Mouse (Mus musculus) hindbrain, postnatal 0 days (tissue): Measurements from ENCODE around the gene Cct7. TPM values are rescaled to one million over a fixed set of nuclear protein-coding genes. Genes with fewer than 3 reads are reported as not detected.

ENCODE experiments used
- ATAC-seq: fragments of 200-750 bp; cut with Nextera tagmentation; 2 replicates; pipeline ENCODE4 v1.8.0; 2017; ENCODE audit warnings: mild to moderate bottlenecking, moderate TSS enrichment, moderate library complexity
- DNase-seq: peaks from one replicate; pipeline ENCODE4 v3.0.0-alpha.2; 2015; ENCODE audit warnings: low spot score
- H3K27ac ChIP-seq: fragments of 300-500 bp; sonication (generic); 2 replicates; pipeline ENCODE4 v1.5.1; 2014; ENCODE audit warnings: mild to moderate bottlenecking
- H3K27me3 ChIP-seq: fragments of 300-500 bp; sonication (generic); 2 replicates; pipeline ENCODE4 v1.6.1; 2014; ENCODE audit warnings: low read length, mixed read lengths; ENCODE audit not compliant: insufficient read depth
- H3K36me3 ChIP-seq: fragments of 300-500 bp; sonication (generic); 2 replicates; pipeline ENCODE4 v1.6.1; 2014; ENCODE audit warnings: low read length, mixed read lengths; ENCODE audit not compliant: insufficient read depth
- H3K4me1 ChIP-seq: fragments of 300-500 bp; sonication (generic); 2 replicates; pipeline ENCODE4 v1.6.1; 2014; ENCODE audit warnings: antibody characterized with exemption, low read length, mixed read lengths; ENCODE audit not compliant: insufficient read depth
- H3K4me2 ChIP-seq: fragments of 300-500 bp; sonication (generic); 2 replicates; pipeline ENCODE4 v1.6.1; 2014; ENCODE audit warnings: low read depth, mild to moderate bottlenecking, low read length, moderate library complexity, mixed read lengths
- H3K4me3 ChIP-seq: fragments of 300-500 bp; sonication (generic); 2 replicates; pipeline ENCODE4 v1.5.1; 2014; ENCODE audit warnings: low read length
- H3K9ac ChIP-seq: fragments of 300-500 bp; sonication (generic); replicated peaks from 2 replicates; pipeline ENCODE4 v1.6.1; 2014; ENCODE audit warnings: mild to moderate bottlenecking, low read length, moderate library complexity, mixed read lengths
- H3K9me3 ChIP-seq: fragments of 300-500 bp; sonication (generic); 2 replicates; pipeline ENCODE4 v1.6.1; 2016; ENCODE audit warnings: low read length, mixed read lengths
- CTCF ChIP-seq: IDR thresholded peaks from 2 replicates; pipeline ENCODE4 v1.5.1; 2016; ENCODE audit warnings: antibody characterized with exemption, control low read depth, low read depth
- WGBS: fragments of 180-500 bp; shearing (Covaris S2); extraction: QIAGEN DNeasy Blood & Tissue Kit; methylation state at CpG from one replicate; pipeline ENCODE4 v1.1.7; 2014; 5-methylcytosine and 5-hydroxymethylcytosine counted together
- polyA plus RNA-seq: library from polyadenylated mRNA; unstranded; fragments of >200 nt; fragmentation: Nextera tagmentation; extraction: Ambion mirVana; gene quantifications from 2 replicates; pipeline ENCODE4 v1.2.1, GENCODE M21; 2015
- total RNA-seq: library from RNA; depleted of rRNA; stranded (reverse); fragments of >200 nt; gene quantifications from 2 replicates; pipeline ENCODE4 v1.2.3, GENCODE M21; 2014

The Cct7 gene
- total and polyA plus RNA-seq, 2 experiments from 2014 or later = 169 to 487 TPM

DNA sequence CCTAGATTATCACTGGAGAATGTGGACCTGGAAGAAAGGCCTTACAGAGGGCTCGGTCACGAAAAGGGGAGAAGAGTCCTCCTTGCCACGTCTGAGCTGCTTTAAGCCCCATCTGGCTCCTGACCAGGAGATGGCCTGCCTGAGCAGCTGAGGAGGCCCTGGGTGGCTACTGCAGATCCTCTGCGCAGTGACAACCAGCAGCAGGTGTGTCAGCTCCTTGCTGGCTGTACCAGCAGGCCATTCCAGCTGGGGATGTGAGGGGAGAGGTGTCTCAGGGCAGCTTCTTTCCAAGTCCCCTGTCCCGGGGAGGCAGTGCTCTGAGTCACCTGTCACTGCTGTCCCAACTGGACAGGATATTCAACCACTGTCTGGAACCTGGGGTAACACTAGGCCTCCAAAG lies 21.2 kb downstream of the Cct7 start:
- Histone ChIP-seq H3K9me3 (no peaks in the 10 kb centered on the region), H3K4me1 (no peaks in the 10 kb centered on the region), H3K4me2 (no peak overlapping the region), H3K27ac (no peak overlapping the region), H3K36me3 (peaks cover 31% of the 10 kb centered on the region), H3K27me3 (no peaks in the 10 kb centered on the region), H3K9ac (no peak overlapping the region), H3K4me3 (no peak overlapping the region)
- TF ChIP-seq CTCF = peak; percentile 11; the same call in 1 of the 2 replicates
- no peak for ATAC-seq
- DNase-seq = no peak
- WGBS = 50% methylated on average over 5 of the region's 5 CpGs

- Histone ChIP-seq H3K4me3 (no peak overlapping the region), H3K4me2 (no peak overlapping the region), H3K9ac (no peak overlapping the region), H3K4me1 (no peaks in the 10 kb centered on the region), H3K27me3 (no peaks in the 10 kb centered on the region), H3K36me3 (peaks cover 14% of the 10 kb centered on the region; the same call in 1 of the 2 replicates), H3K9me3 (no peaks in the 10 kb centered on the region), H3K27ac (no peak overlapping the region)
- no peak for ATAC-seq
- no peak for TF ChIP-seq CTCF
- DNase-seq = no peak
- 93% methylated on average over 3 of the region's 3 CpGs for WGBS
Measured at GRCm38 (mm10) chr6:85475581-85475980, 24.3 kb downstream of the Cct7 start.

DNA sequence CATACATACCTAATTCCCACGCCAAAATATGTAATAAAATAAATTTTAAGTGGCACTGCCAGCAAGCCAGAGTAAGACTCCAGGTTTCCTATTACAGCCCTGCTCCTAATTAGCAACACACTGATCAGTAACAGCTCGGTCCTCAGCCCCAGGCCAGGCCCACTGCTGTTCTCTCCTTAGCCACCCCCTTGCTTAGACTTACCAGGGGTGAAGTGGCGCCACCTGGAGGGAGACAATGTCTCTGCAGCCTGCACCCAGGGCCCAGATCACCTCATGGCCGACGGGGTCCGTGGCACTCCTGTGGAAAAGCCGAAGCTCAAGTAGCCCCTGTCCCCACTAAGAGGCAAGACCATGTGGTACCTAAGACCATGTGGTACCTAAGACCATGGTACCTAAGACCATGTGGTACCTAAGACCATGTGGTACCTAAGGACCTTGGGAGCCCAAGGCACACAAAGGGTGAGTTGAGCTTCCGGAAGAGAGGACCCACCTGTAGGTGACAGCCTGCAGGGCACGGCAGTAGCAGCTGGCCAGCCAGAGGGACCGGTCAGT lies 26.1 kb downstream of the Cct7 start:
- Histone ChIP-seq H3K27me3 (no peaks in the 10 kb centered on the region), H3K4me2 (no peak overlapping the region), H3K27ac (no peak overlapping the region), H3K4me3 (no peak overlapping the region), H3K36me3 (peaks cover 14% of the 10 kb centered on the region; the same call in 1 of the 2 replicates), H3K4me1 (no peaks in the 10 kb centered on the region), H3K9me3 (no peaks in the 10 kb centered on the region), H3K9ac (no peak overlapping the region)
- DNase-seq (peak; percentile 41), ATAC-seq (peak; percentile 39; the same call in 1 of the 2 replicates)
- peak; percentile 76 for TF ChIP-seq CTCF
- whole genome bisulfite sequencing = 53% methylated on average over 10 of the region's 10 CpGs

DNA sequence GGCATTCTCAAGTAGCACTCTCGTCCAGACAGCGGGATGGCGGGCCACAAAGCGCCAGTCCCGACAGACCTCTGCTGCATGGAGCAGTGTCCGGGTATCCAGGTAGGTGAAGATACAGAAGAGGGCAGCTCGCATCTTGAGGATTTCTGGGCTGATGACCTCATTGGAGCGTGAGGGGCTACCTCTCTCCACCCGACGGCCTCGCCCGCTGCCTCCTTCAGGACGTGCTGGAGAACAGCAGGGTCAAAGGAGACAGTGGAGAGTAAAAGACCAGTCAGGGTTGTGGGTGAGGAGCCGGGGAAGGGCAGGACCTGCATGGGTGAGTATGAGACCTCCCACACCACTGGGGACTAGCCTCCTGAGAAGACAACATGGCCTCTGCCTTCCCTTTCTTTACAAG lies 27.1 kb downstream of the Cct7 start:
- ATAC-seq (no peak), DNase-seq (no peak)
- no peak overlapping the region for H3K27ac ChIP-seq
- no peaks in the 10 kb centered on the region for H3K9me3 ChIP-seq
- H3K4me1 ChIP-seq = no peaks in the 10 kb centered on the region
- no peak overlapping the region for H3K4me2 ChIP-seq
- H3K4me3 ChIP-seq = no peak overlapping the region
- WGBS = 46% methylated on average over 14 of the region's 14 CpGs
- no peak overlapping the region for H3K9ac ChIP-seq
- H3K36me3 ChIP-seq = peaks cover 9% of the 10 kb centered on the region; the same call in 1 of the 2 replicates
- TF ChIP-seq CTCF = no peak
- no peaks in the 10 kb centered on the region for H3K27me3 ChIP-seq

DNA sequence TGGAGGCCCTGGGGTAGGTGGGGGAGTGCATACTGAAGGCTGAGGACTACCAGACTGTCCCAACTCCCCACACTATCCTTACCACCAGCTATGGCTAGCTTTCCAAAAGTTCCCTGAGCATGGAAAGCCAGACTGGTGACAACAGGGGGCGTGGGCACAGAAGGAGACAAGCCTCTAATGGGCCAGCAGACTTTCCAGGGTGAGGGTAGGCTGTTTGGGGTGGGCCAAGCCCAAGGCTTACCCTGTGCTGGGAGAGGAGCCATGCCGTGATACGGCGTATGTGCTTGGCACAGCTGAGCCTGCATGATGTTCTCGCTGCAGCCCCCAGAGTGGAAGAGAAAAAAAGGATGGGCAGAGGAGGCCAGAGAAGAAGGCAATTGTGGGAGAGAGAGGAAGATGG lies 28.7 kb downstream of the Cct7 start:
- TF ChIP-seq CTCF = no peak
- 55% methylated on average over 5 of the region's 5 CpGs for WGBS
- H3K36me3 ChIP-seq = peaks cover 5% of the 10 kb centered on the region; the same call in 1 of the 2 replicates
- 0 out of 2 replicates have a peak, but pooled peaks cover 3% of the 10 kb centered on the region for H3K27me3 ChIP-seq
- no peak overlapping the region for H3K27ac ChIP-seq
- H3K4me3 ChIP-seq = no peak overlapping the region
- H3K4me2 ChIP-seq = no peak overlapping the region
- no peaks in the 10 kb centered on the region for H3K4me1 ChIP-seq
- DNase-seq (no peak), ATAC-seq (no peak)
- no peak overlapping the region for H3K9ac ChIP-seq
- H3K9me3 ChIP-seq = no peaks in the 10 kb centered on the region

- H3K36me3 ChIP-seq = peaks cover 5% of the 10 kb centered on the region; the same call in 1 of the 2 replicates
- no peak overlapping the region for H3K4me3 ChIP-seq
- H3K27ac ChIP-seq = no peak overlapping the region
- H3K9me3 ChIP-seq = no peaks in the 10 kb centered on the region
- H3K9ac ChIP-seq = 0 out of 2 replicates have a peak overlapping the region, but pooled peaks have one; percentile 9
- H3K4me2 ChIP-seq = no peak overlapping the region
- no peak for TF ChIP-seq CTCF
- ATAC-seq (peak; percentile 31; the same call in 1 of the 2 replicates), DNase-seq (peak; percentile 43)
- 50% methylated on average over 16 of the region's 16 CpGs for WGBS
- no peaks in the 10 kb centered on the region for H3K4me1 ChIP-seq
- H3K27me3 ChIP-seq = 0 out of 2 replicates have a peak, but pooled peaks cover 3% of the 10 kb centered on the region
Measured at GRCm38 (mm10) chr6:85480685-85481084, 29.4 kb downstream of the Cct7 start.
